Mouse (Mus musculus): ENCODE measurements around the gene Olfr167. TPM values are rescaled to one million over a fixed set of nuclear protein-coding genes. Genes with fewer than 3 reads are reported as not detected.

The Olfr167 gene
- polyA plus RNA-seq (2017; shearing (Covaris generic)), result under 1 TPM; 0.04 to 0.29 TPM

DNA sequence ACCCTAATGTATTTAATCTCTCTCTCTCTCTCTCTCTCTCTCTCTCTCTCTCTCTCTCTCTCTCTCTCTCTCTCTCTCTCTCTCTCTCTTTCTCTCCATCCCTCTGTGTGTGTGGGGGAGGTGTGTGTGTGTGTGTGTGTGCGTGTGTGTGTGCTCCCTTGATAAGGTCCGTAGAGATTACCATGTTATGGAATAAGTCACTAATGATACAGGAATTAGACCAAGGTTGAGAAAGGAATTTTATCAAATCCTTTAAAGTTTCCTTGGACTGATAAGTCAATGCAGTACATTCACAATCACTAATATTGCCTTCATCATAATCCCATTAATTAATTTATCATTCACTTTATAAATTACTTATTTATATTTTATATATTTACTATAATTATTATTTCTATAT, at the start of gene Olfr167:
Gene Olfr167 (minus strand): TSS at position 101 of the 400 bp plus-strand sequence.

DNA sequence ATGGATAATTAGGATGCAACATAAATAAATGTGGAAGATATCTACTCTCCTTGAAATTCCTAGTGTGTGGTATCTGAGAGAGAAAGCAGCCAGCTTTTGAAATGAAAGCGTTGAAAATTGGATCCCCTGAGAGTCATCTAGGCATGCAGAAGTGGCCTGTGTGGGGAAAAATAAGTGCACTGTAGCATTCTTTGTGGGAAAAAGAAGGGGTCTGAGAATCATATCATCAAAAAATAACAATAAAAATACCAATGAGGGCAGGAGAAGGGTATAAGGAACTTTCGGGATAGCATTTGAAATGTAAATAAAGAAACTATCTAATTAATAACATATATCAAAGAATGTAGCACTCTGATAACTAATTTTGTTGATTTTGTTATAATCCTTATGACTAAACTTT, 49.6 kb upstream of the Olfr167 start, which contains the start of gene Olfr169:
Gene Olfr169 (minus strand): TSS at position 101 of the 400 bp plus-strand sequence.

DNA sequence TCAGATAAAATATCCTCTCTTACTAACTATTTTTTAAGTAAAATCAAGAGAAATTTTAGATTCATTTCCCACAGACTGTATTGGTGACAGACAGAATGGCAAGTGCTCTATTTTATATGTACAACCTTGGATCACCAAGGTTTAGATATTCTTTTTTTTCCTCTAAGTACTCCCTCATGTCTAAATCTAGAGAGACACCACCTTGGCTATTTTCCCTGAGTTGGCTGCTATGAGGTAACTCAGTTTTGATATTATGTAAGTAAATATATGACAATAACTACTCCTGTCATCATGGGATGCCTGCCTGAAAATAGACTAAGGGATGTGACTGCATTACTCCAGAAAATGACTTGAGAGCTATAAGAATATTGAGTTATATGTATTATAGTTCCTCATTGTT, 13.4 kb upstream of the Olfr167 start, which contains the start of gene Olfr168:
Gene Olfr168 (minus strand): TSS at position 101 of the 400 bp plus-strand sequence.

DNA sequence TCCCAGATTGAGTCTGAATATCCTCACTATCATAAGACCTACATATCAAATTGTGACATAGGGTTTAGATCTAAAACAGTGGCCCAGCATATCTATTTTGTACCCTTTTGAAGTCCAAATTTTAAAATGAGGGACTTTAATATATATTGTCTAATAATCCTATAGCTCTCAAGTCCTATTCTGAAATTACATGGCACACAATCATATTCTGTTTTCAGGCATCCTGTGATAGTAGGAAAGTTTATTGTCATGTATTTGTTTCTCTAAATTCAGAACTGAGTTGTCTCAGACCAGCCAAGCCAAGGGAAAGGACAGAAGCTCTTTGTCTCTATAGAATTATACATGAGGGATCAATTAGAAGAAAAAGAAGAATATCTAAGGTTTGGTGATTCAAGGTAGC, 38.7 kb downstream of the Olfr167 start, which contains the start of gene Olfr166:
Gene Olfr166 (plus strand): TSS at position 301 of the 400 bp plus-strand sequence.

Other genes starting within 250 kb of the Olfr167 start
- gene Olfr164, start 208.2 kb downstream of the Olfr167 start, polyA plus RNA-seq (2017; shearing (Covaris generic)), result under 1 TPM; 0.14 to 0.29 TPM
- not detected for gene Olfr165, start 99.1 kb downstream of the Olfr167 start, polyA plus RNA-seq (2017; shearing (Covaris generic))
- gene Olfr166, start 38.6 kb downstream of the Olfr167 start, polyA plus RNA-seq (2017; shearing (Covaris generic)), result under 1 TPM; 0.07 to 0.73 TPM
- gene Olfr168, start 13.3 kb upstream of the Olfr167 start, polyA plus RNA-seq (2017; shearing (Covaris generic)), result under 1 TPM in 1 of 2 experiments, not detected in 1; 0.77 TPM
- gene Olfr169, start 49.5 kb upstream of the Olfr167 start, polyA plus RNA-seq (2017; shearing (Covaris generic)), result not detected
- gene Olfr170, start 89.6 kb upstream of the Olfr167 start, polyA plus RNA-seq (2017; shearing (Covaris generic)), result under 1 TPM in 1 of 2 experiments, not detected in 1; 0.61 TPM
- 1 to 10 TPM in 1 of 2 experiments, not detected in 1; 1.9 TPM for gene Olfr171, start 107.7 kb upstream of the Olfr167 start, polyA plus RNA-seq (2017; shearing (Covaris generic))
- under 1 TPM in 1 of 2 experiments, not detected in 1; 0.06 TPM for gene Lamp3, start 184.1 kb upstream of the Olfr167 start, polyA plus RNA-seq (2017; shearing (Covaris generic))
- 10 to 100 TPM; 15.6 to 15.8 TPM for gene B3gnt5, start 237.9 kb upstream of the Olfr167 start, polyA plus RNA-seq (2017; shearing (Covaris generic))

All from inflammation-experienced regulatory T-cells (primary cell).